Mouse (Mus musculus): Measurements from ENCODE around the gene Iqck. TPM values are rescaled to one million over a fixed set of nuclear protein-coding genes. Genes with fewer than 3 reads are reported as not detected.

Gene Iqck
- total RNA-seq, 1 experiment, result 1.8 TPM

- Histone ChIP-seq H3K9me3 (ENCODE audit: control insufficient read depth, insufficient read depth, low read depth, low read length) (no peaks in the 10 kb centered on the region), H3K36me3 (ENCODE audit: control insufficient read depth, insufficient read depth, low read length, poor library complexity, severe bottlenecking) (no peaks in the 10 kb centered on the region), H3K4me1 (ENCODE audit: control insufficient read depth in 2 of 2, insufficient read depth in 2 of 2, low read length in 2 of 2, poor library complexity in 1 of 2) (peaks cover 0 to 6% of the 10 kb centered on the region in 2 experiments; a peak in 2 of 4 replicates), H3K27ac (ENCODE audit: insufficient read depth, low read depth, low read length, poor library complexity, severe bottlenecking) (no peak overlapping the region), H3K4me3 (ENCODE audit: insufficient read depth in 1 of 2, low read depth in 1 of 2, low read length in 2 of 2, poor library complexity in 1 of 2, severe bottlenecking in 1 of 2) (no peak overlapping the region), H3K9ac (ENCODE audit: insufficient read depth, low read depth, low read length, poor library complexity, severe bottlenecking) (no peak overlapping the region)
- TF ChIP-seq MAFK (IDR thresholded peaks at IDR 0.05; ENCODE audit: insufficient read depth, low read depth, low read length) (no peak), ZNF384 (IDR thresholded peaks at IDR 0.05; ENCODE audit: low read depth, low read length) (no peak), HCFC1 (IDR thresholded peaks at IDR 0.05; ENCODE audit: borderline replicate concordance, insufficient read depth, low read length) (no peak), CHD2 (IDR thresholded peaks at IDR 0.05; ENCODE audit: low read depth, low read length) (no peak), ZC3H11A (IDR thresholded peaks at IDR 0.05; ENCODE audit: borderline replicate concordance, low read depth, low read length) (no peak)
- in situ Hi-C loops (cut with MboI; ENCODE audit: low sequenced_read_pairs in 2 of 2, unreplicated experiment in 2 of 2), result no loop called here
- no peak for DNase-seq (ENCODE audit: low read depth, low spot score)
These were observed 91.7 kb downstream of the Iqck start for GRCm38 (mm10) chr7:118947241-118947640.

DNA sequence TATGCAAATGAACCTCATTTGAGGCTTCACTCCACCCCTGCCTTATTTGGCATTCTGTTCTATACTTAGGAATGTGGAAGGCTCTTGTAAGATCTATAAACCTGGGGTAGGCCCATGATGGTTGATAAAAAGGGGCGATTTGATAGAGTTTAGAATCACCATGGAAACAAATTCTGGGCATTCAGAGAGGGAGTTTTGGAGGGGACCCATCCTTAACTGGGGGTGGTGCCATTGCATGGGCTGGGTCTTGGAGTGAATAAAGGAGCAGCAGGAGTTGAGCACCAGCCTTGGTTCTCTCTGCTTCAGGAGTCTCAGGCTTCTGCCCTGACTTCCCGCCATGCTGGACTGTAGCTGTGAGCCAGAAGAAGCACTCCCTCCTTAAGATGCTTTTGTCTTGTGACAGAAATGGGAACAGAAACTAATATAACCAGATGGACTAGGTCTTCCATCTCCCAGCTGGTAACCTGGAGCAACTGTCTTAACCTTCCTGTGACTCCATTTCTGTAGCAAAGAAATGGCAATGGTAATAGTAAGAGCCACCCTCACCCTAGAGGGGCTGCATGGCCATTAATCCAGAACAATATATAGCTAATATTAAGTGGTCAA lies 93.2 kb downstream of the Iqck start:
- TF ChIP-seq ZNF384 (IDR thresholded peaks at IDR 0.05; ENCODE audit: low read depth, low read length) (no peak), HCFC1 (IDR thresholded peaks at IDR 0.05; ENCODE audit: borderline replicate concordance, insufficient read depth, low read length) (no peak), CHD2 (IDR thresholded peaks at IDR 0.05; ENCODE audit: low read depth, low read length) (no peak)
- in situ Hi-C loops (cut with MboI; ENCODE audit: low sequenced_read_pairs in 2 of 2, unreplicated experiment in 2 of 2), result no loop called here
- DNase-seq (ENCODE audit: low read depth, low spot score), result no peak

DNA sequence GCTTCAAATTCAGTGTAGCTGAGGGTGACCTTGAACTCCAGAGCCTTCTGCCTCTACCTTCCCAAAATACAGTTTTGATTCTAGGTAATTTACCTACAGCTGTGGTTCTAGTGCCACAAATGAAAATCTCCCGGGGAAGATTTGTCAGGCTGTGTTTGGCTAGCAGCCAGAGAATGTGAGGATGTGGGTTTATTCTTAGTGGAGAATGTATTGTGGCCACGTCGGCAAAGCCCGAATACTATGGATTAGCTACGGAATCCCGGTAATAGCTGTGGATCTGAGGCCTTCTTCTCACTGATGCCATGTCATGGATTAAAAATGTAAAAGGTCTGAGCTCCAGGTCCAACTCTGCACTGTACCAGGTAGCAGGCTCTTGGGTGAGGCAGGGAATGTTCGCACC lies 94.2 kb downstream of the Iqck start:
- no peak for TF ChIP-seq MAFK (IDR thresholded peaks at IDR 0.05; ENCODE audit: insufficient read depth, low read depth, low read length)
- no peak for TF ChIP-seq CHD2 (IDR thresholded peaks at IDR 0.05; ENCODE audit: low read depth, low read length)
- TF ChIP-seq ZC3H11A (IDR thresholded peaks at IDR 0.05; ENCODE audit: borderline replicate concordance, low read depth, low read length), result no peak
- TF ChIP-seq HCFC1 (IDR thresholded peaks at IDR 0.05; ENCODE audit: borderline replicate concordance, insufficient read depth, low read length), result no peak
- TF ChIP-seq ZNF384 (IDR thresholded peaks at IDR 0.05; ENCODE audit: low read depth, low read length), result no peak
- Histone ChIP-seq H3K27ac (ENCODE audit: insufficient read depth, low read depth, low read length, poor library complexity, severe bottlenecking) (no peak overlapping the region), H3K4me1 (ENCODE audit: control insufficient read depth in 2 of 2, insufficient read depth in 2 of 2, low read length in 2 of 2, poor library complexity in 1 of 2) (no peaks in the 10 kb centered on the region), H3K36me3 (ENCODE audit: control insufficient read depth, insufficient read depth, low read length, poor library complexity, severe bottlenecking) (no peaks in the 10 kb centered on the region), H3K9ac (ENCODE audit: insufficient read depth, low read depth, low read length, poor library complexity, severe bottlenecking) (no peak overlapping the region), H3K4me3 (ENCODE audit: insufficient read depth in 1 of 2, low read depth in 1 of 2, low read length in 2 of 2, poor library complexity in 1 of 2, severe bottlenecking in 1 of 2) (no peak overlapping the region), H3K9me3 (ENCODE audit: control insufficient read depth, insufficient read depth, low read depth, low read length) (no peaks in the 10 kb centered on the region)
- DNase-seq (ENCODE audit: low read depth, low spot score), result no peak
- in situ Hi-C loops (cut with MboI; ENCODE audit: low sequenced_read_pairs in 2 of 2, unreplicated experiment in 2 of 2), result no loop called here

More for the DNA sequence above, 93.2 kb downstream of the Iqck start:
- H3K9me3 ChIP-seq (ENCODE audit: control insufficient read depth, insufficient read depth, low read depth, low read length), result no peaks in the 10 kb centered on the region
- H3K4me3 ChIP-seq (ENCODE audit: insufficient read depth in 1 of 2, low read depth in 1 of 2, low read length in 2 of 2, poor library complexity in 1 of 2, severe bottlenecking in 1 of 2), result no peak overlapping the region
- no peaks in the 10 kb centered on the region for H3K36me3 ChIP-seq (ENCODE audit: control insufficient read depth, insufficient read depth, low read length, poor library complexity, severe bottlenecking)
- H3K4me1 ChIP-seq (ENCODE audit: control insufficient read depth in 2 of 2, insufficient read depth in 2 of 2, low read length in 2 of 2, poor library complexity in 1 of 2), result no peaks in the 10 kb centered on the region
- no peak overlapping the region for H3K27ac ChIP-seq (ENCODE audit: insufficient read depth, low read depth, low read length, poor library complexity, severe bottlenecking)
- H3K9ac ChIP-seq (ENCODE audit: insufficient read depth, low read depth, low read length, poor library complexity, severe bottlenecking), result no peak overlapping the region

DNA sequence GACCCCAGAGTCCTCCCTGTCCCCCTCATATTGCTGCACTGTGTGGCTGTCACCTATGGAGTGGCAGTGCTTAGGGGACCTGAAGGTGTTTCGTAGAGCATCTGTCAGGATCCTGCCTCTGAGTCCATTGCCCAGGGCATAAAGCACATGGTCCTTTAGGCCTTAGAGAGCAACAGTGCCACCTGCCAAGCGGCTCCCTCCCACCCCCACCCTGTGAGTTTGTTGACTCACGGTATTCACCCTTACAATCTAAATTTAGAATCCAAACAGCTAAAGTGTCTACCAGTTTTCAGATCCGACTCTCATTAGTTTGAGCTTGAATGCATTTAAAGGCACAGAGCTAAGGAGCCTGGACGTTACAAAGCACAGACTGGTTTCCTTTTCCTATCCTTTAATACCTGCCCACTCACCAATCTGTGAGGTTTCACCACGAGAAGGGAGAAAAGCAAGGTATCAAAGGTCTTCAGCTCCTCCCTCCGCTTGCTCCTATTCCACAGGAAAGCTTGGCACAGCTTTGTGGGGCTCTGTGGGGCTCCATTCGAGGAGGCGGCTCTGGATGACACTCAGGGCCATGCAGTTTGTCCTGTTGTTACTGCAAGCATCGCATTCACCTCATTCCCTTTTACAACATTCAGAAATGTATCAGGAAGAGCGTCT lies 98.2 kb downstream of the Iqck start:
- in situ Hi-C loops (cut with MboI; ENCODE audit: low sequenced_read_pairs in 2 of 2, unreplicated experiment in 2 of 2), result no loop called here
- TF ChIP-seq ZC3H11A (IDR thresholded peaks at IDR 0.05; ENCODE audit: borderline replicate concordance, low read depth, low read length), result no peak
- no peak for TF ChIP-seq ZNF384 (IDR thresholded peaks at IDR 0.05; ENCODE audit: low read depth, low read length)
- TF ChIP-seq MAFK (IDR thresholded peaks at IDR 0.05; ENCODE audit: insufficient read depth, low read depth, low read length), result no peak
- no peak for TF ChIP-seq CHD2 (IDR thresholded peaks at IDR 0.05; ENCODE audit: low read depth, low read length)
- TF ChIP-seq HCFC1 (IDR thresholded peaks at IDR 0.05; ENCODE audit: borderline replicate concordance, insufficient read depth, low read length), result no peak
- Histone ChIP-seq H3K27ac (ENCODE audit: insufficient read depth, low read depth, low read length, poor library complexity, severe bottlenecking) (no peak overlapping the region), H3K36me3 (ENCODE audit: control insufficient read depth, insufficient read depth, low read length, poor library complexity, severe bottlenecking) (no peaks in the 10 kb centered on the region), H3K9ac (ENCODE audit: insufficient read depth, low read depth, low read length, poor library complexity, severe bottlenecking) (no peak overlapping the region), H3K9me3 (ENCODE audit: control insufficient read depth, insufficient read depth, low read depth, low read length) (no peaks in the 10 kb centered on the region), H3K4me3 (ENCODE audit: insufficient read depth in 1 of 2, low read depth in 1 of 2, low read length in 2 of 2, poor library complexity in 1 of 2, severe bottlenecking in 1 of 2) (no peak overlapping the region), H3K4me1 (ENCODE audit: control insufficient read depth in 2 of 2, insufficient read depth in 2 of 2, low read length in 2 of 2, poor library complexity in 1 of 2) (no peaks in the 10 kb centered on the region)
- DNase-seq (ENCODE audit: low read depth, low spot score), result no peak

All from ES-E14 (cell line).